Mouse (Mus musculus) embryonic facial prominence, embryonic 10.5 days (tissue): ENCODE measurements around the gene Catsper1. TPM values are rescaled to one million over a fixed set of nuclear protein-coding genes. Genes with fewer than 3 reads are reported as not detected.

Experiments used
- DNase-seq: peaks from one replicate; pipeline ENCODE4 v3.0.0-alpha.2; 2017; ENCODE audit warnings: low spot score
- H3K27ac ChIP-seq: fragments of 300-500 bp; sonication (generic); replicated peaks from 2 replicates; pipeline ENCODE4 v1.5.1; 2016; ENCODE audit warnings: mild to moderate bottlenecking
- H3K27me3 ChIP-seq: fragments of 300-500 bp; sonication (generic); replicated peaks from 2 replicates; pipeline ENCODE4 v1.6.1; 2016; ENCODE audit warnings: low read depth, mild to moderate bottlenecking; ENCODE audit not compliant: poor library complexity, severe bottlenecking
- H3K36me3 ChIP-seq: fragments of 300-500 bp; sonication (generic); replicated peaks from 2 replicates; pipeline ENCODE4 v1.6.1; 2016; ENCODE audit warnings: mild to moderate bottlenecking, moderate library complexity
- H3K4me1 ChIP-seq: fragments of 300-500 bp; sonication (generic); 2 replicates; pipeline ENCODE4 v1.6.1; 2016
- H3K4me3 ChIP-seq: fragments of 300-500 bp; sonication (generic); 2 replicates; pipeline ENCODE4 v1.5.1; 2016; ENCODE audit warnings: mild to moderate bottlenecking, moderate library complexity
- H3K9me3 ChIP-seq: fragments of 300-500 bp; sonication (generic); 2 replicates; pipeline ENCODE4 v1.6.1; 2016; ENCODE audit warnings: mild to moderate bottlenecking
- WGBS: fragments of 180-500 bp; shearing (Covaris S2); methylation state at CpG from one replicate; pipeline ENCODE4 v1.1.7; 2016; 5-methylcytosine and 5-hydroxymethylcytosine counted together
- polyA plus RNA-seq: library from polyadenylated mRNA; unstranded; fragments of >200 nt; fragmentation: Nextera tagmentation; extraction: Ambion mirVana; gene quantifications from 2 replicates; pipeline ENCODE4 v1.2.1, GENCODE M21; 2016

Gene Catsper1
- polyA plus RNA-seq = not detected in 2 replicates

GRCm38 (mm10) chr19:5335441-5335840 lies at the start of gene Catsper1:
Gene Catsper1, plus strand, starts transcription at chr19:5335741.
- no peak for DNase-seq
- H3K4me3 ChIP-seq = no peak within 1 kb of the TSS
- no peaks in the 10 kb centered on the region for H3K27me3 ChIP-seq
- H3K4me1 ChIP-seq = peaks cover 5% of the 10 kb centered on the region; the same call in 1 of the 2 replicates
- WGBS = 88% methylated on average over 6 of the region's 6 CpGs
- no peaks in the 10 kb centered on the region for H3K9me3 ChIP-seq
- no peak within 1 kb of the TSS for H3K27ac ChIP-seq
- no peaks in the 10 kb centered on the region for H3K36me3 ChIP-seq

DNA sequence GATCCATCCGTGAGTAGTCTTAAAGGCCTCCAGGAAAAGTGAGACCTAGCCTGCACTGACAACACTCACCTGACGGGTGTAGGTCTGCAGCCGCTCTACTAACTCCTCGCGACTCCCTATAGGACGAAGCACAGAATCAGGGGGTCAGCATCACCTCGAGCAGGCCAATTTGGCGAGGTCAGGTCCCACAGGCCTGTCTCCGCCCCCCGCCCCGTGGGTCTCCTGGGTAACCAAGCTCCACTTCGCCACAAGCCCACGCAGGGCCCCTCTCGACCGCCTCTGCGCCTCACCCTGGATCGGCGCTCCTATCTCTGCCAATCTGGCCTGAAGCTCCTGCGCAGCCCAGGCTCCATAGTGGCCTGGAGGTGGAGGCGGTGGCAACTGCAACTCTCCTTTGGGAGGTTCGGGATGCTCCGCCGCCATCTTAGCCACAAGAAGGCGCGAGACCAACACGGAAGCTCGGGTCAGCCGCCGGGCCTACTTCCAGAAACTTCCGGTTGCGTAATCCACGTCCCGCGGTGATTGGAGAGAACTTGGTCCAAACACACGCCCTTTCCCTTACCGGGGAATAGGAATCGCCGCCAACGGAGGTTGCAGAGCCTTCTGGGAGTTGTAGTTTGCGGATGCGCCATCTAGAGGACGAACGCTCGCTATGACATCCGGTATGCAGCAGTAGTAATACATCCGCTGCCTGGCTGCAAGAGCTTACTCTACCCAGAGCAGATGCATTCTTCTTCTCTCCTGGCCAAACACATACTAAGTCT lies 40.4 kb upstream of the Catsper1 start, which contains the start of gene Sf3b2:
Gene Sf3b2, minus strand, starts transcription at position 484 of the 764 bp plus-strand sequence.
- WGBS = under 1% methylated on average over 46 of the region's 46 CpGs

GRCm38 (mm10) chr19:5295736-5296075 lies 39.8 kb upstream of the Catsper1 start:
- H3K9me3 ChIP-seq = no peaks in the 10 kb centered on the region
- peak overlapping the region; percentile 96 for H3K27ac ChIP-seq
- H3K27me3 ChIP-seq = 0 out of 2 replicates have a peak, but pooled peaks cover 2% of the 10 kb centered on the region
- H3K4me1 ChIP-seq = peaks cover 53% of the 10 kb centered on the region
- H3K4me3 ChIP-seq = peak overlapping the region; percentile 86
- DNase-seq = no peak
- peaks cover 35% of the 10 kb centered on the region for H3K36me3 ChIP-seq
- WGBS = 7% methylated on average over 13 of the region's 13 CpGs

More for the DNA sequence above, 40.4 kb upstream of the Catsper1 start, which contains the start of gene Sf3b2:
- H3K9me3 ChIP-seq = no peaks in the 10 kb centered on the region
- H3K4me1 ChIP-seq = peaks cover 50% of the 10 kb centered on the region
- peak within 1 kb of the TSS; percentile 96 for H3K27ac ChIP-seq
- H3K4me3 ChIP-seq = peak within 1 kb of the TSS; percentile 86
- peak; percentile 98 for DNase-seq
- H3K36me3 ChIP-seq = peaks cover 41% of the 10 kb centered on the region
- 0 out of 2 replicates have a peak, but pooled peaks cover 2% of the 10 kb centered on the region for H3K27me3 ChIP-seq

- H3K4me1 ChIP-seq = peaks cover 55% of the 10 kb centered on the region
- no peaks in the 10 kb centered on the region for H3K9me3 ChIP-seq
- H3K27ac ChIP-seq = no peak overlapping the region; the same call in 1 of the 2 replicates
- H3K4me3 ChIP-seq = 0 out of 2 replicates have a peak overlapping the region, but pooled peaks have one; percentile 16
- no peak for DNase-seq
- 87% methylated on average over 5 of the region's 5 CpGs for WGBS
- H3K36me3 ChIP-seq = peaks cover 26% of the 10 kb centered on the region
- 0 out of 2 replicates have a peak, but pooled peaks cover 2% of the 10 kb centered on the region for H3K27me3 ChIP-seq
These were observed 38.9 kb upstream of the Catsper1 start for GRCm38 (mm10) chr19:5296630-5297029.

DNA sequence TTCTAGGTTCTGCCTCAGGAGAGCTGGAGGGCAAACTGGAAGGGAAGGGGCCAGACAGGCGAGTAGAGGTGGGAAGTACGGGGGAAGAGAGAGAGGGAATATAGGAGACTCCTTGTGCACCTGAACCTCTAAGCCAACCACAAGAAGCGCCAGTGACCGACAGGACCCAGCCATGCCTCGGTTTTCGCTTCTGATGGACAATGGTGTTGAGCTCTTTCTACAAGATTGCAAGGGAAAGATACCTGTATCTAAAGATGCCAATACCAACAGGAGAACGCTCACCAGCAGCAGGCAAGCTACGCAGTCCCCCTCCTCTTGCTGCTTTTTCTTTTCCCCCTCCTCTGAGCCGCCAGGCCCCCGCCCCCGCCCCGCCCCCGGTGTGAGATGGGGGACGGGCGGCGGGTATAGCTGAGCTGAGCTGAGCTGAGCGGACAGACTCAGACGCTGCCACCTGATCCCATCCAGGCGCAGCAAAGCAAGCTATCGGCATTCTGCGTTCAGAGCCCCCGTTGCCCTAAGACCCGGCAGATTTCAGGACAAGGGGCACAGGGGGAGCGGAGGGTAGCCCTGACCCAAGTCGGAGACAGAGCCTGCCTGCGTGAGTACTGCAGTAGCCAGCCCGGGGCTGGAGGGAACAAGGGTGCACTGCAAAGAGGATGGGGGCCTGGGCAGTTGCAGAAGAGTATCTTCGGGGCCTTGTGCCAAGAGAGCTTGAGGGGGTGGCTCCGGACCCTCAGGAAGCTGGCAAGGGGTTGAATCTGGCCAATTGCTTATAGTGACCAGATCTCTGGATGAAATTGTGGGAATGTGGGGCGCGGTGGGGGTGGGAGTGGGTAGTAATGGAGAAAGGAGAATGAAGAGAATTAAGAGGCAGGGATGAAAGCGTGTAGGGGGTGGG lies 37.4 kb upstream of the Catsper1 start, which contains the start of gene Gal3st3:
Gene Gal3st3, plus strand, starts transcription at position 429 of the 898 bp plus-strand sequence.
- H3K36me3 ChIP-seq = peaks cover 14% of the 10 kb centered on the region
- 5% methylated on average over 32 of the region's 32 CpGs for WGBS
- peak within 1 kb of the TSS; percentile 82 for H3K27ac ChIP-seq
- peaks cover 58% of the 10 kb centered on the region for H3K4me1 ChIP-seq
- DNase-seq = peak; percentile 80
- H3K27me3 ChIP-seq = 0 out of 2 replicates have a peak, but pooled peaks cover 2% of the 10 kb centered on the region
- H3K9me3 ChIP-seq = no peaks in the 10 kb centered on the region
- peak within 1 kb of the TSS; percentile 71 for H3K4me3 ChIP-seq

GRCm38 (mm10) chr19:5300588-5300987 lies 35.0 kb upstream of the Catsper1 start:
- H3K27me3 ChIP-seq = 0 out of 2 replicates have a peak, but pooled peaks cover 2% of the 10 kb centered on the region
- no peak overlapping the region for H3K4me3 ChIP-seq
- WGBS = 80% methylated on average over 6 of the region's 6 CpGs
- H3K4me1 ChIP-seq = peaks cover 46% of the 10 kb centered on the region
- DNase-seq = no peak
- no peaks in the 10 kb centered on the region for H3K9me3 ChIP-seq
- H3K36me3 ChIP-seq = peaks cover 16% of the 10 kb centered on the region
- no peak overlapping the region for H3K27ac ChIP-seq

DNA sequence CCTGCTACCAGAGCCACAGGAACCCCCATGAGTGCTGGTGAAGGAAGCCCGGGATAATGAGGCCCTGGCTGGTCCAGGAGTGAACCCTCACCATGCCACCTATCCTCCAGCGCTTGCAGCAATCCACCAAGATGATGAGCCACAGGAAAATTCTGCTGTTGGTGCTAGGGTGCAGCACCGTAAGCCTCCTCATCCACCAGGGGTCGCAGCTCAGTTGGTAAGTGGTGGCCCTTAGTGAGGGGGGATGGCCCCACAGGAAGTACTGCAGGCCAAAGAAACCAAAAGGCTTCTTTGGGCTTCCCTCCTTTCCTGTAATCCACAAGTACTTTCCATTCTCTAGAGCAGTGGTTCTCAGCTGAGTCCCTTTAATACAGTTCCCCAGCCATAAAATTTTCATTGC lies 33.1 kb upstream of the Catsper1 start:
- 22% methylated on average over 4 of the region's 4 CpGs for WGBS
- Histone ChIP-seq H3K36me3 (peaks cover 35% of the 10 kb centered on the region), H3K4me3 (no peak overlapping the region), H3K27me3 (peaks cover 16% of the 10 kb centered on the region), H3K27ac (no peak overlapping the region; the same call in 1 of the 2 replicates), H3K4me1 (peaks cover 32% of the 10 kb centered on the region), H3K9me3 (peaks cover 11% of the 10 kb centered on the region)
- DNase-seq = peak; percentile 64

GRCm38 (mm10) chr19:5306279-5306678 lies 29.3 kb upstream of the Catsper1 start:
- Histone ChIP-seq H3K27ac (no peak overlapping the region), H3K27me3 (peaks cover 25% of the 10 kb centered on the region), H3K4me3 (no peak overlapping the region), H3K4me1 (peaks cover 9% of the 10 kb centered on the region), H3K36me3 (peaks cover 41% of the 10 kb centered on the region), H3K9me3 (peaks cover 17% of the 10 kb centered on the region)
- 85% methylated on average over 6 of the region's 6 CpGs for WGBS
- DNase-seq = no peak

DNA sequence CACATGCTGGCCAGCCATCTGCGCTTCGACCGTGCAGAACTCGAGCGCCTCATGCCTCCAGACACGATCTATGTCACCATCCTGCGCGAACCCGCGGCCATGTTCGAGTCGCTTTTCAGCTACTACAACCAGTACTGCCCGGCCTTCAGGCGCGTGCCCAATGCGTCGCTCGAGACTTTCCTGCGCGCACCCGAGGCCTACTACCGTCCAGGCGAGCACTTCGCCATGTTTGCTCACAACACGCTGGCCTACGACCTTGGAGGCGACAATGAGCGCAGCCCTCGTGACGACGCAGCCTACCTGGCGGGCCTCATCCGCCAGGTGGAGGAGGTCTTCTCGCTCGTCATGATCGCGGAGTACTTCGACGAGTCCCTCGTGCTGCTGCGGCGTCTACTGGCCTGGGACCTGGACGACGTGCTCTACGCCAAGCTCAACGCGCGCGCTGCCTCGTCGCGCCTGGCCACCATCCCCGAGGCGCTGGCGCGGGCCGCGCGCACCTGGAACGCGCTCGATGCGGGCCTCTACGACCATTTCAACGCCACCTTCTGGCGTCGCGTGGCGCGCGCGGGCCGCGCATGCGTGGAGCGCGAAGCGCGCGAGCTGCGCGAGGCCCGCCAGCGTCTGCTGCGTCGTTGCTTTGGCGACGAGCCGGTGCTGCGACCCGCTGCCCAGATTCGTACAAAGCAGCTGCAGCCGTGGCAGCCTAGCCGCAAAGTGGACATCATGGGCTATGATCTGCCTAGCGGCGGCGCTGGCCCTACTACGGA lies 28.4 kb upstream of the Catsper1 start:
- peak overlapping the region; percentile 46 for H3K4me3 ChIP-seq
- DNase-seq = peak; percentile 53
- H3K4me1 ChIP-seq = peaks cover 9% of the 10 kb centered on the region
- 40% methylated on average over 98 of the region's 98 CpGs for WGBS
- no peak overlapping the region; the same call in 1 of the 2 replicates for H3K27ac ChIP-seq
- peaks cover 25% of the 10 kb centered on the region for H3K27me3 ChIP-seq
- H3K9me3 ChIP-seq = peaks cover 17% of the 10 kb centered on the region
- H3K36me3 ChIP-seq = peaks cover 41% of the 10 kb centered on the region

DNA sequence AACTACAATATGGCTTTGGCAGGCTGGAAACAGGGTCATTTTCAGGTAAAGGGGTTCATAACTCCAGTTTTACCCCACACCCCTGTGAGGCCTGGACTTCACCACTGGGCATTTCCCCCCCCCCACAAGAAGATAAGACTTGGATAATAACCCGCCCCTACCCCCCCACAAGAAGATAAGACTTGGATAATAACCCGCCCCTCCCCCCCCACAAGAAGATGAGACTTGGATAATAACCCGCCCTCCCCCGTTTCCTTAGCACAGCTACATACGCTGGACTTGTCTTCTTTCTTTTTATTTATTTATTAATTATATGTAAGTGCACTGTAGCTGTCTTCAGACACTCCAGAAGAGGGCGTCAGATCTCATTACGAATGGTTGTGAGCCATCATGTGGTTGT lies 26.5 kb upstream of the Catsper1 start:
- peaks cover 17% of the 10 kb centered on the region for H3K9me3 ChIP-seq
- peaks cover 25% of the 10 kb centered on the region for H3K27me3 ChIP-seq
- H3K4me3 ChIP-seq = no peak overlapping the region
- peak; percentile 40 for DNase-seq
- H3K27ac ChIP-seq = no peak overlapping the region
- peaks cover 36% of the 10 kb centered on the region for H3K36me3 ChIP-seq
- H3K4me1 ChIP-seq = peaks cover 5% of the 10 kb centered on the region
- 82% methylated on average over 7 of the region's 7 CpGs for WGBS

DNA sequence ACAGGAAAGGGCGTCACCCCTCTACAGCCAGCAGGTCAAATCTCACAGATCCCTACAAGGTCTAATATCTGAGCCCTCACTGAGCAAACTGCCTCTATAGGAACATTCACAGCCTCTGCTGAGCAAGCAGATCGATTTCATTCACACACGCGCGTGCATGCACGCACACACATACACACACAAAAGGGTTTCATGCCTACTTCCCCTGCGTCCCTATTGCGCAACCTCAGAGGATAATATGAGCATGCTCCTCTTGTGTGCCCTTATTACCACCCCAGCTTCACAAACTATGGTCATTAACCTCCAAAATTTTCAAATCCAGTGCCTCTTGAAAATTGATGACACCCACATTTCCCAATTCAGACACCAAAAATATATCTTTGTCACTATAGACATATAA lies 22.4 kb upstream of the Catsper1 start:
- DNase-seq = no peak
- H3K36me3 ChIP-seq = no peaks in the 10 kb centered on the region
- WGBS = 91% methylated on average over 8 of the region's 8 CpGs
- peaks cover 4% of the 10 kb centered on the region for H3K27me3 ChIP-seq
- no peak overlapping the region for H3K27ac ChIP-seq
- peaks cover 16% of the 10 kb centered on the region for H3K9me3 ChIP-seq
- H3K4me3 ChIP-seq = no peak overlapping the region
- no peaks in the 10 kb centered on the region for H3K4me1 ChIP-seq
